Mouse (Mus musculus) forebrain, embryonic 12.5 days (tissue): ENCODE results near the gene Traf6. TPM values are rescaled to one million over a fixed set of nuclear protein-coding genes. Genes with fewer than 3 reads are reported as not detected.

Experiments
- ATAC-seq: fragments of 200-750 bp; cut with Nextera tagmentation; 2 replicates; pipeline ENCODE4 v1.8.0; 2017; ENCODE audit warnings: moderate TSS enrichment; ENCODE audit not compliant: low FRiP score
- H3K27ac ChIP-seq: fragments of 300-500 bp; sonication (generic); 2 replicates; pipeline ENCODE4 v1.5.1; 2016; ENCODE audit warnings: mild to moderate bottlenecking
- H3K27me3 ChIP-seq: fragments of 300-500 bp; sonication (generic); 2 replicates; pipeline ENCODE4 v1.6.1; 2016; ENCODE audit warnings: mild to moderate bottlenecking
- H3K36me3 ChIP-seq: fragments of 300-500 bp; sonication (generic); replicated peaks from 2 replicates; pipeline ENCODE4 v1.6.1; 2016; ENCODE audit warnings: mild to moderate bottlenecking
- H3K4me1 ChIP-seq: fragments of 300-500 bp; sonication (generic); 2 replicates; pipeline ENCODE4 v1.6.1; 2016
- H3K4me2 ChIP-seq: fragments of 300-500 bp; sonication (generic); 2 replicates; pipeline ENCODE4 v1.6.1; 2016; ENCODE audit warnings: mild to moderate bottlenecking, moderate library complexity
- H3K4me3 ChIP-seq: fragments of 300-500 bp; sonication (generic); replicated peaks from 2 replicates; pipeline ENCODE4 v1.5.1; 2016; ENCODE audit warnings: mild to moderate bottlenecking
- H3K9ac ChIP-seq: fragments of 300-500 bp; sonication (generic); 2 replicates; pipeline ENCODE4 v1.6.1; 2016; ENCODE audit warnings: mild to moderate bottlenecking
- H3K9me3 ChIP-seq: fragments of 300-500 bp; sonication (generic); 2 replicates; pipeline ENCODE4 v1.6.1; 2016
- WGBS: fragments of 180-500 bp; shearing (Covaris S2); methylation state at CpG from one replicate; pipeline ENCODE4 v1.1.7; 2016; 5-methylcytosine and 5-hydroxymethylcytosine counted together
- polyA plus RNA-seq: library from polyadenylated mRNA; unstranded; fragments of >200 nt; fragmentation: Nextera tagmentation; extraction: Ambion mirVana; gene quantifications from 2 replicates; pipeline ENCODE4 v1.2.1, GENCODE M21; 2016

Gene Traf6
- polyA plus RNA-seq: 18.9 and 19.6 TPM in 2 replicates

GRCm38 (mm10) chr2:101678236-101679021, at the start of gene Traf6:
Traf6 (plus strand) TSS chr2:101678429.
- no peaks in the 10 kb centered on the region for H3K9me3 ChIP-seq
- H3K27ac ChIP-seq: peak within 1 kb of the TSS; percentile 79
- H3K4me1 ChIP-seq: peaks cover 10% of the 10 kb centered on the region
- H3K27me3 ChIP-seq: 0 out of 2 replicates have a peak, but pooled peaks cover 7% of the 10 kb centered on the region
- peak within 1 kb of the TSS; percentile 91 for H3K4me3 ChIP-seq
- H3K4me2 ChIP-seq: peak within 1 kb of the TSS; percentile 75
- WGBS: under 1% methylated on average over 64 of the region's 68 CpGs
- H3K36me3 ChIP-seq: 0 out of 2 replicates have a peak, but pooled peaks cover 2% of the 10 kb centered on the region
- peak within 1 kb of the TSS; percentile 97 for H3K9ac ChIP-seq
- ATAC-seq: peak; percentile 95

GRCm38 (mm10) chr2:101638979-101639839, 39.0 kb upstream of the Traf6 start:
- H3K9me3 ChIP-seq: no peaks in the 10 kb centered on the region
- no peak overlapping the region for H3K4me3 ChIP-seq
- H3K9ac ChIP-seq: no peak overlapping the region
- H3K4me1 ChIP-seq: peaks cover 3% of the 10 kb centered on the region; the same call in 1 of the 2 replicates
- no peak for ATAC-seq
- WGBS: 74% methylated on average over 7 of the region's 7 CpGs
- H3K27me3 ChIP-seq: no peaks in the 10 kb centered on the region
- no peak overlapping the region for H3K27ac ChIP-seq
- no peak overlapping the region for H3K4me2 ChIP-seq
- H3K36me3 ChIP-seq: no peaks in the 10 kb centered on the region

- H3K27ac ChIP-seq: no peak overlapping the region
- no peak overlapping the region for H3K4me3 ChIP-seq
- no peaks in the 10 kb centered on the region for H3K27me3 ChIP-seq
- 66% methylated on average over 3 of the region's 3 CpGs for WGBS
- peaks cover 3% of the 10 kb centered on the region; the same call in 1 of the 2 replicates for H3K4me1 ChIP-seq
- H3K36me3 ChIP-seq: no peaks in the 10 kb centered on the region
- no peak overlapping the region for H3K9ac ChIP-seq
- no peak for ATAC-seq
- no peaks in the 10 kb centered on the region for H3K9me3 ChIP-seq
- H3K4me2 ChIP-seq: no peak overlapping the region
Measured at GRCm38 (mm10) chr2:101639840-101640350, 38.3 kb upstream of the Traf6 start.

GRCm38 (mm10) chr2:101645841-101646240, 32.4 kb upstream of the Traf6 start:
- no peak overlapping the region for H3K9ac ChIP-seq
- whole genome bisulfite sequencing: 95% methylated on average over 1 of the region's 1 CpGs
- H3K4me3 ChIP-seq: no peak overlapping the region
- H3K36me3 ChIP-seq: no peaks in the 10 kb centered on the region
- H3K27ac ChIP-seq: no peak overlapping the region
- H3K27me3 ChIP-seq: peaks cover 4% of the 10 kb centered on the region
- H3K9me3 ChIP-seq: no peaks in the 10 kb centered on the region
- no peak overlapping the region for H3K4me2 ChIP-seq
- H3K4me1 ChIP-seq: no peaks in the 10 kb centered on the region
- ATAC-seq: no peak

- no peaks in the 10 kb centered on the region for H3K4me1 ChIP-seq
- H3K9me3 ChIP-seq: no peaks in the 10 kb centered on the region
- no peak overlapping the region for H3K27ac ChIP-seq
- peaks cover 8% of the 10 kb centered on the region for H3K27me3 ChIP-seq
- no peak overlapping the region for H3K4me3 ChIP-seq
- H3K9ac ChIP-seq: no peak overlapping the region
- H3K36me3 ChIP-seq: no peaks in the 10 kb centered on the region
- H3K4me2 ChIP-seq: no peak overlapping the region
- no peak for ATAC-seq
- 51% methylated on average over 2 of the region's 2 CpGs for WGBS
Measured at GRCm38 (mm10) chr2:101648361-101648760, 29.9 kb upstream of the Traf6 start.

GRCm38 (mm10) chr2:101649114-101649671, 29.0 kb upstream of the Traf6 start, which contains the start of the genes Rag1 and B230118H07Rik:
Rag1 (minus strand) TSS chr2:101649501.
B230118H07Rik (minus strand) TSS chr2:101649532.
- no peaks in the 10 kb centered on the region for H3K4me1 ChIP-seq
- ATAC-seq: no peak
- H3K27ac ChIP-seq: no peak within 1 kb of the TSS
- no peak within 1 kb of the TSS for H3K4me3 ChIP-seq
- no peaks in the 10 kb centered on the region for H3K9me3 ChIP-seq
- peaks cover 8% of the 10 kb centered on the region for H3K27me3 ChIP-seq
- H3K36me3 ChIP-seq: no peaks in the 10 kb centered on the region
- no peak within 1 kb of the TSS for H3K9ac ChIP-seq
- WGBS: 54% methylated on average over 8 of the region's 8 CpGs
- H3K4me2 ChIP-seq: no peak within 1 kb of the TSS

- Histone ChIP-seq H3K27ac (no peak overlapping the region), H3K4me1 (no peaks in the 10 kb centered on the region), H3K9me3 (no peaks in the 10 kb centered on the region), H3K27me3 (peaks cover 8% of the 10 kb centered on the region), H3K9ac (no peak overlapping the region), H3K4me3 (no peak overlapping the region), H3K36me3 (no peaks in the 10 kb centered on the region), H3K4me2 (no peak overlapping the region)
- 70% methylated on average over 1 of the region's 1 CpGs for WGBS
- ATAC-seq: no peak
Measured at GRCm38 (mm10) chr2:101650446-101650845, 27.8 kb upstream of the Traf6 start.

- 37% methylated on average over 14 of the region's 14 CpGs for WGBS
- H3K9me3 ChIP-seq: no peaks in the 10 kb centered on the region
- peaks cover 12% of the 10 kb centered on the region for H3K27me3 ChIP-seq
- peak overlapping the region; percentile 29 for H3K4me3 ChIP-seq
- H3K27ac ChIP-seq: no peak overlapping the region
- no peak overlapping the region for H3K9ac ChIP-seq
- peak; percentile 59 for ATAC-seq
- H3K36me3 ChIP-seq: no peaks in the 10 kb centered on the region
- peak overlapping the region; percentile 57 for H3K4me2 ChIP-seq
- H3K4me1 ChIP-seq: no peaks in the 10 kb centered on the region
Measured at GRCm38 (mm10) chr2:101652204-101652920, 25.9 kb upstream of the Traf6 start.

GRCm38 (mm10) chr2:101652921-101653597, 25.2 kb upstream of the Traf6 start:
- H3K4me2 ChIP-seq: peak overlapping the region; percentile 57
- ATAC-seq: peak; percentile 89
- H3K27me3 ChIP-seq: peaks cover 14% of the 10 kb centered on the region
- H3K36me3 ChIP-seq: no peaks in the 10 kb centered on the region
- no peaks in the 10 kb centered on the region for H3K4me1 ChIP-seq
- WGBS: 18% methylated on average over 14 of the region's 14 CpGs
- H3K9me3 ChIP-seq: no peaks in the 10 kb centered on the region
- no peak overlapping the region for H3K9ac ChIP-seq
- H3K4me3 ChIP-seq: peak overlapping the region; percentile 29
- no peak overlapping the region for H3K27ac ChIP-seq

GRCm38 (mm10) chr2:101660536-101660935, 17.7 kb upstream of the Traf6 start:
- ATAC-seq: no peak
- 0 out of 2 replicates have a peak, but pooled peaks cover 5% of the 10 kb centered on the region for H3K27me3 ChIP-seq
- H3K27ac ChIP-seq: no peak overlapping the region
- H3K4me3 ChIP-seq: no peak overlapping the region
- H3K4me2 ChIP-seq: no peak overlapping the region
- no peaks in the 10 kb centered on the region for H3K36me3 ChIP-seq
- H3K9me3 ChIP-seq: no peaks in the 10 kb centered on the region
- 77% methylated on average over 2 of the region's 2 CpGs for WGBS
- no peak overlapping the region for H3K9ac ChIP-seq
- 0 out of 2 replicates have a peak, but pooled peaks cover 3% of the 10 kb centered on the region for H3K4me1 ChIP-seq
